28 mouse cellular contexts compared by ENCODE assay signal in genomic region chr11:66996446-66996845, GRCm38 (mm10). TPM values are rescaled to one million over a fixed set of nuclear protein-coding genes. Genes with fewer than 3 reads are reported as not detected.
"Had no signal": no experiment of that assay in that cellular context is flagged by ENCODE, and none has a peak within 500 bp of the region (broad histone marks: within the 10 kb centered on the region; RNA-seq: fewer than 3 reads in every experiment).

No protein-coding gene starts in this region.

- H3K27ac ChIP-seq: kidney, embryonic 15.5 days; limb, embryonic 12.5 days; limb, embryonic 15.5 days; liver, embryonic 14.5 days; macrophage; midbrain, embryonic 10.5 days; midbrain, embryonic 13.5 days; neural tube, embryonic 13.5 days; stomach, embryonic 15.5 days had no signal

- H3K36me3 ChIP-seq: kidney, embryonic 15.5 days; limb, embryonic 12.5 days; limb, embryonic 15.5 days; midbrain, embryonic 10.5 days; midbrain, embryonic 13.5 days; neural tube, embryonic 13.5 days; stomach, embryonic 15.5 days had no signal

- H3K4me3 ChIP-seq: kidney, embryonic 15.5 days; limb, embryonic 12.5 days; limb, embryonic 15.5 days; megakaryocyte, embryonic 14.5 days; midbrain, embryonic 10.5 days; midbrain, embryonic 13.5 days; myocyte; neural tube, embryonic 13.5 days; stomach, embryonic 15.5 days had no signal

- H3K27me3 ChIP-seq: kidney, embryonic 15.5 days; limb, embryonic 12.5 days; limb, embryonic 15.5 days; neural tube, embryonic 13.5 days; stomach, embryonic 15.5 days had no signal

- H3K4me1 ChIP-seq: limb, embryonic 12.5 days; megakaryocyte, embryonic 14.5 days; stomach, embryonic 15.5 days had no signal

- ATAC-seq: liver, postnatal 0 days; lung, postnatal 0 days; midbrain, embryonic 13.5 days; midbrain, embryonic 16.5 days had no signal

- DNase-seq: kidney, postnatal 10 days; kidney, postnatal 36 days; left cerebral cortex, postnatal 4 days; liver, postnatal 0 days; lung, embryonic 14.5 days; retina, postnatal 1 day; right cerebral cortex, postnatal 25 days; spleen, adult 18-20 months; thymus, postnatal 36 days had no signal

RNA-seq across cellular contexts. Expression of gene Tmem220, which starts 28.5 kb away (rescaled TPM):
- total RNA-seq: monocyte, adult 5-6 weeks had no signal

RNA-seq across cellular contexts. Expression of gene Tmem238l, which starts 40.0 kb away (rescaled TPM):
- total RNA-seq: layer of hippocampus, adult 8-10 months; layer of hippocampus, postnatal 10 days; left cerebral cortex, adult 18-20 months; left cerebral cortex, postnatal 4 days; monocyte, adult 5-6 weeks; neutrophil, adult 5-6 weeks had no signal
- polyA plus RNA-seq: kidney, embryonic 15.5 days; limb, embryonic 12.5 days; liver, embryonic 11.5 days; liver, embryonic 14.5 days; liver, postnatal 0 days; lung, embryonic 14.5 days; lung, postnatal 0 days; macrophage; midbrain, embryonic 10.5 days; midbrain, embryonic 13.5 days; midbrain, embryonic 16.5 days; myocyte; neural tube, embryonic 13.5 days had no signal
